Mouse (Mus musculus) lung, embryonic 14.5 days (tissue): Measurements from ENCODE around the gene Usp25. TPM values are rescaled to one million over a fixed set of nuclear protein-coding genes. Genes with fewer than 3 reads are reported as not detected.

Source experiments
- ATAC-seq: fragments of 200-750 bp; cut with Nextera tagmentation; 2 replicates; pipeline ENCODE4 v1.8.0; 2017; ENCODE audit warnings: mild to moderate bottlenecking, moderate TSS enrichment, moderate library complexity; ENCODE audit not compliant: insufficient read depth
- DNase-seq: peaks from one replicate; pipeline ENCODE4 v3.0.0-alpha.2; 2015
- H3K27ac ChIP-seq: fragments of 300-500 bp; sonication (generic); 2 replicates; pipeline ENCODE4 v1.5.1; 2014; ENCODE audit warnings: low read depth, mild to moderate bottlenecking, moderate library complexity
- H3K27me3 ChIP-seq: fragments of 300-500 bp; sonication (generic); 2 replicates; pipeline ENCODE4 v1.6.1; 2014; ENCODE audit warnings: low read length, control low read depth; ENCODE audit not compliant: insufficient read depth
- H3K36me3 ChIP-seq: fragments of 300-500 bp; sonication (generic); 2 replicates; pipeline ENCODE4 v1.6.1; 2014; ENCODE audit warnings: control low read depth; ENCODE audit not compliant: insufficient read depth
- H3K4me1 ChIP-seq: fragments of 300-500 bp; sonication (generic); 2 replicates; pipeline ENCODE4 v1.6.1; 2014; ENCODE audit warnings: antibody characterized with exemption, control low read depth; ENCODE audit not compliant: insufficient read depth
- H3K4me2 ChIP-seq: fragments of 300-500 bp; sonication (generic); 2 replicates; pipeline ENCODE4 v1.6.1; 2014; ENCODE audit warnings: mild to moderate bottlenecking
- H3K4me3 ChIP-seq: fragments of 300-500 bp; sonication (generic); 2 replicates; pipeline ENCODE4 v1.5.1; 2014; ENCODE audit warnings: low read depth, low read length
- H3K9ac ChIP-seq: fragments of 300-500 bp; sonication (generic); 2 replicates; pipeline ENCODE4 v1.6.1; 2014
- H3K9me3 ChIP-seq: fragments of 300-500 bp; sonication (generic); 2 replicates; pipeline ENCODE4 v1.6.1; 2016; ENCODE audit warnings: low read depth, low read length, control low read depth
- CTCF ChIP-seq: IDR thresholded peaks from 2 replicates; pipeline ENCODE4 v1.5.1; 2016; ENCODE audit warnings: antibody characterized with exemption, low read depth
- WGBS: fragments of 180-500 bp; shearing (Covaris S2); extraction: QIAGEN DNeasy Blood & Tissue Kit; methylation state at CpG from one replicate; pipeline ENCODE4 v1.1.7; 2014; 5-methylcytosine and 5-hydroxymethylcytosine counted together
- polyA plus RNA-seq: library from polyadenylated mRNA; unstranded; fragments of >200 nt; fragmentation: Nextera tagmentation; extraction: Ambion mirVana; gene quantifications from 2 replicates; pipeline ENCODE4 v1.2.1, GENCODE M21; 2014

Gene Usp25
- polyA plus RNA-seq, 1 experiment from 2014 or later = 25.8 TPM

- TF ChIP-seq CTCF = no peak
- DNase-seq (no peak), ATAC-seq (no peak)
- Histone ChIP-seq H3K36me3 (peaks cover 42% of the 10 kb centered on the region), H3K27ac (no peak overlapping the region), H3K9me3 (no peaks in the 10 kb centered on the region), H3K4me2 (no peak overlapping the region), H3K9ac (no peak overlapping the region), H3K4me3 (no peak overlapping the region), H3K4me1 (no peaks in the 10 kb centered on the region), H3K27me3 (no peaks in the 10 kb centered on the region)
- WGBS = 100% methylated on average over 1 of the region's 1 CpGs
Observed at GRCm38 (mm10) chr16:77063916-77064315, 50.4 kb downstream of the Usp25 start.

GRCm38 (mm10) chr16:77076954-77077735 is 63.6 kb downstream of the Usp25 start:
- no peaks in the 10 kb centered on the region for H3K27me3 ChIP-seq
- DNase-seq (no peak), ATAC-seq (no peak)
- no peaks in the 10 kb centered on the region for H3K9me3 ChIP-seq
- no peak overlapping the region for H3K27ac ChIP-seq
- peaks cover 50% of the 10 kb centered on the region for H3K36me3 ChIP-seq
- H3K4me1 ChIP-seq = no peaks in the 10 kb centered on the region
- H3K4me2 ChIP-seq = no peak overlapping the region
- no peak overlapping the region for H3K9ac ChIP-seq
- no peak overlapping the region for H3K4me3 ChIP-seq
- WGBS = 72% methylated on average over 15 of the region's 15 CpGs
- no peak for TF ChIP-seq CTCF

GRCm38 (mm10) chr16:77077736-77078005 is 64.2 kb downstream of the Usp25 start:
- no peak overlapping the region for H3K4me3 ChIP-seq
- no peak overlapping the region for H3K9ac ChIP-seq
- no peak overlapping the region for H3K27ac ChIP-seq
- WGBS = 87% methylated on average over 2 of the region's 2 CpGs
- peaks cover 45% of the 10 kb centered on the region for H3K36me3 ChIP-seq
- no peaks in the 10 kb centered on the region for H3K27me3 ChIP-seq
- no peaks in the 10 kb centered on the region for H3K9me3 ChIP-seq
- DNase-seq (no peak), ATAC-seq (no peak)
- TF ChIP-seq CTCF = no peak
- H3K4me2 ChIP-seq = no peak overlapping the region
- no peaks in the 10 kb centered on the region for H3K4me1 ChIP-seq

- ATAC-seq = no peak
- Histone ChIP-seq H3K4me2 (no peak overlapping the region), H3K27me3 (no peaks in the 10 kb centered on the region), H3K9ac (no peak overlapping the region), H3K27ac (no peak overlapping the region), H3K4me1 (no peaks in the 10 kb centered on the region), H3K36me3 (peaks cover 34% of the 10 kb centered on the region), H3K4me3 (no peak overlapping the region), H3K9me3 (no peaks in the 10 kb centered on the region)
- DNase-seq = no peak
- no peak for TF ChIP-seq CTCF
- WGBS = 74% methylated on average over 2 of the region's 2 CpGs
Observed at GRCm38 (mm10) chr16:77084071-77084470, 70.6 kb downstream of the Usp25 start.

- peaks cover 27% of the 10 kb centered on the region; the same call in 1 of the 2 replicates for H3K36me3 ChIP-seq
- H3K9me3 ChIP-seq = no peaks in the 10 kb centered on the region
Observed at GRCm38 (mm10) chr16:77089806-77090205, 76.3 kb downstream of the Usp25 start.

GRCm38 (mm10) chr16:77093526-77093925 is 80.0 kb downstream of the Usp25 start:
- WGBS = 50% methylated on average over 9 of the region's 9 CpGs
- no peak overlapping the region for H3K9ac ChIP-seq
- peak; percentile 88 for ATAC-seq
- H3K36me3 ChIP-seq = peaks cover 19% of the 10 kb centered on the region; the same call in 1 of the 2 replicates
- H3K27ac ChIP-seq = no peak overlapping the region
- H3K27me3 ChIP-seq = no peaks in the 10 kb centered on the region
- no peak for TF ChIP-seq CTCF
- no peaks in the 10 kb centered on the region for H3K4me1 ChIP-seq
- no peak overlapping the region for H3K4me2 ChIP-seq
- H3K4me3 ChIP-seq = no peak overlapping the region
- peak; percentile 57 for DNase-seq
- no peaks in the 10 kb centered on the region for H3K9me3 ChIP-seq

More at GRCm38 (mm10) chr16:77089806-77090205, 76.3 kb downstream of the Usp25 start:
- H3K27ac ChIP-seq = no peak overlapping the region
- ATAC-seq (no peak), DNase-seq (no peak)
- 88% methylated on average over 3 of the region's 3 CpGs for WGBS
- TF ChIP-seq CTCF = no peak
- H3K9ac ChIP-seq = no peak overlapping the region
- H3K4me3 ChIP-seq = no peak overlapping the region
- no peak overlapping the region for H3K4me2 ChIP-seq
- H3K4me1 ChIP-seq = no peaks in the 10 kb centered on the region
- no peaks in the 10 kb centered on the region for H3K27me3 ChIP-seq

- Histone ChIP-seq H3K9me3 (no peaks in the 10 kb centered on the region), H3K4me1 (no peaks in the 10 kb centered on the region), H3K27me3 (no peaks in the 10 kb centered on the region), H3K4me2 (no peak overlapping the region), H3K4me3 (no peak overlapping the region), H3K36me3 (peaks cover 21% of the 10 kb centered on the region; the same call in 1 of the 2 replicates), H3K27ac (no peak overlapping the region), H3K9ac (no peak overlapping the region)
- no peak for ATAC-seq
- no peak for TF ChIP-seq CTCF
- WGBS = 87% methylated on average over 7 of the region's 7 CpGs
- no peak for DNase-seq
Observed at GRCm38 (mm10) chr16:77095017-77095551, 81.6 kb downstream of the Usp25 start.
